Mouse (Mus musculus): ENCODE results near the gene Gm12394.
"Not testable (repeated sequence)": the region's sequence is repeated elsewhere in the genome, so short reads cannot be mapped to it uniquely, and the experiment has no call there.

The Gm12394 gene

DNA sequence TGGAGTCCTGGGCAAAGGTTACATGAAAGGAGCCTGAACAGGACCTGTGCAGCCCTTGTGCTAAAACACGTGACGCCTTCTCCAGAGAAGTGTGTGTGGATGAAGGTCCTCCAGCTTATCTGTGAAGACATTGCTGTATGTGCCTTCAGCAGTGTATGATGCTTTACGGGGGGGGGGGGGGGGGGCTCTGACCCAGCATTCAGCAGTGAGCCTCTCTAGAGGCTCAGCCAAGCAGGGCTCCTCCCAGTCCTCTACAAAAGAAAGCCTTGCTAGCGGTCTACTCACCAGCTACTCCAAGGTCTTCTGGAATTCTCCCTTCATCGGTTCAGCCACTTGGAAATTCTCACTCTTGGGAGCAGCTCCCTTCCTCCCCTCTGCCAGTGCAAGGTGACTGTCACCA lies 6.9 kb upstream of the Gm12394 start:
- not testable (repeated sequence) for DNase-seq (ENCODE audit: low spot score in 2 of 2)

DNA sequence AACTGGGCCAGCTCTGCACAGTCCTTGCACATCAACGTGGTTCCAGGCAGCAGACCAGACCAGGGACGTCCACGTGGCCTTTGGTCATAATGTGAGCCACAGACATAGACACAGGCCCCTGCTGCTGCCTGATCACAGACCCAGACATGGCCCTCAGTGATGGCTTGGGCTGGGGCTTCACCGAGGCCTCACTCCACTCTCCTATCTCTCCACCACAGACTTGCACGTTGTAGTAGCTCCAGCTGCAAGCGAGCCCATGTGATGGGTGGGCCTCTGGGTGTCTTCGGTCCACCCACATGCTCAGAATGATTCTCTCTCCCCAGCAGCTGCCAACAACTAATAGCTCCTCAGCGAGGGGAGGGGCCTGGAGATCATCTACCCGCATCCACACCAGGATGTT lies 3.9 kb upstream of the Gm12394 start:
- not testable (repeated sequence) for DNase-seq (ENCODE audit: low spot score in 2 of 2)

DNA sequence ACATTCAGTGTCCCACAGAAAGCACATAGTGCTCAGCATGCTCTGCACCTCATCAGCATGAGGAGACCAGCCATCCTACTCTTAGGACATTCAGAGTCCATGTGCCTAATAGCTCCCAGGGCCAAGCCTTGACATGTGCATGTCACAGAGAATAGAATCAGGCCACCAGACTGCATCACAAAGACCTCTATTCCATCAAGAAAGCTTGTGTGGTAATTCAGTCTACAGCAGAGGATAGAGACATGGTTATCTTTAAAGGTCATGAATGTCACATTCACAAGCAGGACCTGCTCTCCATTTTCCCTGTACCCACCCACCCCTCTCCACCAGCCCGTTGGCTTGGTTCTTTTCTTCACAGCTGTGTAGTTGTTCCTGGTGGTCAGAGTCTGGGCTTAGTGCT lies 2.8 kb downstream of the Gm12394 start, which contains the start of gene Fam205a1:
Gene Fam205a1 (minus strand): TSS at position 101 of the 400 bp plus-strand sequence.
- not testable (repeated sequence) for DNase-seq (ENCODE audit: low spot score in 2 of 2)

GRCm38 (mm10) chr4:42773893-42774292 lies 82.7 kb downstream of the Gm12394 start, which contains the start of gene Ccl21a:
Ccl21a (minus strand) TSS chr4:42773993.
- DNase-seq (ENCODE audit: low spot score in 2 of 2) = not testable (repeated sequence)

GRCm38 (mm10) chr4:42756477-42756876 lies 100.1 kb downstream of the Gm12394 start, which contains the start of gene Ccl19:
Ccl19 (minus strand) TSS chr4:42756577.
- DNase-seq (ENCODE audit: low spot score in 2 of 2) = not testable (repeated sequence)

GRCm38 (mm10) chr4:42735245-42735644 lies 121.3 kb downstream of the Gm12394 start, which contains the start of gene 4930578G10Rik:
4930578G10Rik (plus strand) TSS chr4:42735545.
- DNase-seq (ENCODE audit: low spot score in 2 of 2) = not testable (repeated sequence)
